Mouse (Mus musculus) frontal cortex, postnatal 25 days (tissue): ENCODE measurements around the gene Cntnap1.
A peak's percentile ranks its signal among the peaks of the same experiment; 100 is the strongest.

Experiments used
- DNase-seq, 2 experiments: peaks; one replicate each; pipeline ENCODE4 v3.0.0; 2022; ENCODE audit warnings: low spot score in 2 of 2

Cntnap1 gene

GRCm38 (mm10) chr11:101221306-101221986 lies 51.1 kb downstream of the Cntnap1 start:
- DNase-seq = no peak

- no peak for DNase-seq
Measured at GRCm38 (mm10) chr11:101224337-101224736, 54.0 kb downstream of the Cntnap1 start.

- DNase-seq = no peak
Measured at GRCm38 (mm10) chr11:101225331-101226064, 55.2 kb downstream of the Cntnap1 start.

GRCm38 (mm10) chr11:101226065-101226701 lies 55.9 kb downstream of the Cntnap1 start, which contains the start of gene Ezh1:
Gene Ezh1 (minus strand): TSS chr11:101226463.
- DNase-seq = peak; percentile 82 to 86

- no peak for DNase-seq
Measured at GRCm38 (mm10) chr11:101229361-101229900, 59.1 kb downstream of the Cntnap1 start.

GRCm38 (mm10) chr11:101230061-101230511 lies 59.8 kb downstream of the Cntnap1 start:
- DNase-seq = no peak

- DNase-seq = no peak
Measured at GRCm38 (mm10) chr11:101230526-101230925, 60.2 kb downstream of the Cntnap1 start.

- no peak for DNase-seq
Measured at GRCm38 (mm10) chr11:101230991-101231871, 60.9 kb downstream of the Cntnap1 start.

GRCm38 (mm10) chr11:101232010-101232839 lies 61.9 kb downstream of the Cntnap1 start:
- no peak for DNase-seq

- no peak for DNase-seq
Measured at GRCm38 (mm10) chr11:101233240-101233639, 62.9 kb downstream of the Cntnap1 start.

- no peak for DNase-seq
Measured at GRCm38 (mm10) chr11:101234124-101234523, 63.8 kb downstream of the Cntnap1 start.

GRCm38 (mm10) chr11:101235429-101235828 lies 65.1 kb downstream of the Cntnap1 start:
- DNase-seq = no peak

GRCm38 (mm10) chr11:101236782-101237181 lies 66.5 kb downstream of the Cntnap1 start:
- no peak for DNase-seq

GRCm38 (mm10) chr11:101238071-101238647 lies 67.8 kb downstream of the Cntnap1 start:
- no peak for DNase-seq
